Mouse (Mus musculus) left cerebral cortex, adult 8-10 months (tissue): ENCODE measurements around the gene Fut2. TPM values are rescaled to one million over a fixed set of nuclear protein-coding genes. Genes with fewer than 3 reads are reported as not detected.
A peak's percentile ranks its signal among the peaks of the same experiment; 100 is the strongest.
"Not testable (repeated sequence)": the region's sequence is repeated elsewhere in the genome, so short reads cannot be mapped to it uniquely, and the experiment has no call there.

Experiments used
- DNase-seq, 2 experiments: peaks; one replicate each; pipeline ENCODE4 v3.0.0; 2022; ENCODE audit warnings: low spot score in 2 of 2
- total RNA-seq, 4 experiments: library from RNA; stranded (reverse); gene quantifications; 2 replicates each; pipeline ENCODE4 v1.2.4; 2022

The Fut2 gene
- total RNA-seq, 4 experiments from 2014 or later = 0.59 TPM; not detected in 3

- no peak for DNase-seq
These were observed 11.6 kb upstream of the Fut2 start for GRCm38 (mm10) chr7:45677627-45678295.

GRCm38 (mm10) chr7:45668921-45669320, 2.7 kb upstream of the Fut2 start:
- no peak for DNase-seq

- no peak for DNase-seq
These were observed 1.6 kb upstream of the Fut2 start for GRCm38 (mm10) chr7:45667761-45668160.

- DNase-seq = no peak
These were observed 673 bp downstream of the Fut2 start for GRCm38 (mm10) chr7:45665303-45666138.

- DNase-seq = not testable (repeated sequence)
These were observed 4.5 kb downstream of the Fut2 start for GRCm38 (mm10) chr7:45661702-45662101.

GRCm38 (mm10) chr7:45660746-45661478, 5.3 kb downstream of the Fut2 start:
- DNase-seq = no peak

GRCm38 (mm10) chr7:45654424-45655047, 11.7 kb downstream of the Fut2 start:
- DNase-seq = no peak

GRCm38 (mm10) chr7:45650484-45650883, 15.7 kb downstream of the Fut2 start:
- not testable (repeated sequence) for DNase-seq

GRCm38 (mm10) chr7:45649351-45649750, 16.8 kb downstream of the Fut2 start:
- no peak for DNase-seq

- no peak for DNase-seq
These were observed 19.5 kb downstream of the Fut2 start for GRCm38 (mm10) chr7:45646671-45647070.

- DNase-seq = no peak
These were observed 20.6 kb downstream of the Fut2 start for GRCm38 (mm10) chr7:45645591-45645971.

- no peak for DNase-seq
These were observed 21.2 kb downstream of the Fut2 start for GRCm38 (mm10) chr7:45644872-45645590.

GRCm38 (mm10) chr7:45644183-45644582, 22.0 kb downstream of the Fut2 start:
- peak; percentile 58 to 81 for DNase-seq

GRCm38 (mm10) chr7:45643441-45644178, 22.6 kb downstream of the Fut2 start:
- DNase-seq = peak; percentile 85 to 96

GRCm38 (mm10) chr7:45642503-45643255, 23.5 kb downstream of the Fut2 start:
- DNase-seq = no peak

GRCm38 (mm10) chr7:45642083-45642482, 24.1 kb downstream of the Fut2 start:
- DNase-seq = no peak

GRCm38 (mm10) chr7:45641391-45642040, 24.7 kb downstream of the Fut2 start:
- DNase-seq = no peak

- DNase-seq = no peak
These were observed 25.8 kb downstream of the Fut2 start for GRCm38 (mm10) chr7:45640191-45640957.
